Mouse (Mus musculus) lung, embryonic 15.5 days (tissue): ENCODE data around the gene Gipc2. TPM values are rescaled to one million over a fixed set of nuclear protein-coding genes. Genes with fewer than 3 reads are reported as not detected.
"Not testable (repeated sequence)": the region's sequence is repeated elsewhere in the genome, so short reads cannot be mapped to it uniquely, and the experiment has no call there.

Experiments used
- ATAC-seq: fragments of 200-750 bp; cut with Nextera tagmentation; 2 replicates; pipeline ENCODE4 v1.8.0; 2017; ENCODE audit warnings: moderate number of reproducible peaks, borderline replicate concordance; ENCODE audit not compliant: low FRiP score, low TSS enrichment; ENCODE audit errors: extremely low read depth
- H3K27ac ChIP-seq: fragments of 300-500 bp; sonication (generic); 2 replicates; pipeline ENCODE4 v1.5.1; 2015; ENCODE audit warnings: moderate library complexity, mild to moderate bottlenecking, inconsistent platforms
- H3K27me3 ChIP-seq: fragments of 300-500 bp; sonication (generic); 2 replicates; pipeline ENCODE4 v1.6.1; 2015; ENCODE audit warnings: inconsistent platforms
- H3K36me3 ChIP-seq: fragments of 300-500 bp; sonication (generic); 2 replicates; pipeline ENCODE4 v1.6.1; 2015; ENCODE audit warnings: inconsistent platforms
- H3K4me1 ChIP-seq: fragments of 300-500 bp; sonication (generic); 2 replicates; pipeline ENCODE4 v1.6.1; 2015; ENCODE audit warnings: inconsistent platforms
- H3K4me2 ChIP-seq: fragments of 300-500 bp; sonication (generic); 2 replicates; pipeline ENCODE4 v1.6.1; 2015; ENCODE audit warnings: inconsistent platforms, mild to moderate bottlenecking, moderate library complexity
- H3K4me3 ChIP-seq: fragments of 300-500 bp; sonication (generic); 2 replicates; pipeline ENCODE4 v1.5.1; 2015; ENCODE audit warnings: mild to moderate bottlenecking, inconsistent platforms
- H3K9ac ChIP-seq: fragments of 300-500 bp; sonication (generic); 2 replicates; pipeline ENCODE4 v1.6.1; 2015; ENCODE audit warnings: inconsistent platforms
- H3K9me3 ChIP-seq: fragments of 300-500 bp; sonication (generic); 2 replicates; pipeline ENCODE4 v1.6.1; 2016; ENCODE audit warnings: inconsistent platforms
- WGBS: fragments of 180-500 bp; shearing (Covaris S2); methylation state at CpG from one replicate; pipeline ENCODE4 v1.1.7; 2015; 5-methylcytosine and 5-hydroxymethylcytosine counted together
- polyA plus RNA-seq: library from polyadenylated mRNA; unstranded; fragments of >200 nt; fragmentation: Nextera tagmentation; extraction: Ambion mirVana; gene quantifications from 2 replicates; pipeline ENCODE4 v1.2.1, GENCODE M21; 2015

The Gipc2 gene
- polyA plus RNA-seq, 1 experiment from 2014 or later, result 10.0 TPM

DNA sequence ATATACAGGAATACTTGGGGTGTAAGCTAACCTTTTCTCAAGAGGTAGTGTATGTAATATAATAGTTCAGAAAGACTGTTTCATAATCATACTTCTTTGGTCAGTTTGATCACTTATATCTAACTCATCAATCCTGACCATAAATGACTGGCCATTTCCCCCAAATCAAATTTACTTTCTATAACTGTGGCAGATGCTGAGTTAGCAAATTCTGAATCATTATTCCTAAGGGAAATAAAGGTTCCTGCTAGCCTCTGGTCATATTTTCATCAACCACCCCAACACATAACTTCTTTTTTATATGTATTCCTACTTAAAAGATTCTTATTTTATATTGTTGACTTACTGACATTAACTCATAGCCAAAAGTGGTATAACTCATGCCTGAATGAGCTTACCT is 36.9 kb upstream of the Gipc2 start:
- no peak for ATAC-seq
- no peaks in the 10 kb centered on the region for H3K27me3 ChIP-seq
- no peaks in the 10 kb centered on the region for H3K36me3 ChIP-seq
- no peak overlapping the region for H3K4me3 ChIP-seq
- H3K4me2 ChIP-seq, result no peak overlapping the region
- no peak overlapping the region for H3K9ac ChIP-seq
- H3K27ac ChIP-seq, result no peak overlapping the region
- no peaks in the 10 kb centered on the region for H3K9me3 ChIP-seq
- no peaks in the 10 kb centered on the region for H3K4me1 ChIP-seq

DNA sequence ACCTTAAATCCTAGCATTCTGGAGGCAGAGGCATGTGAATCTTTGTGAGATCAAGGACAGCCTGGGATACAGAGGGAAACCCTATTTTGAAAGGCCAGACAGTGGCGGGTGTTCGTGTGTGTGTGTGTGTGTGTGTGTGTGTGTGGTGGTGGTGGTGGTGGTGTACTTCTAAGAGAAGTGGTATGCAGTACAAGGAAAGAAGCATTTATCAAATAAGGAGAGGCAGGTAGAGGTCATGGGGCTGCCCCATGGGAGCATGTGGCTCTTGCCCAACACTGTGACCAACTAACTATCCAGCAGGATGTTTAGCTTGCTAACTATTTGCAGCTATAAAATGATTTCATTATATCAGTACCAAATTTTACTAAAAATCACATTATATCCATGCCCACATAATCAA is 35.6 kb upstream of the Gipc2 start:
- 71% methylated on average over 2 of the region's 2 CpGs for WGBS
- ATAC-seq, result no peak
- Histone ChIP-seq H3K9ac (no peak overlapping the region), H3K27ac (no peak overlapping the region), H3K9me3 (no peaks in the 10 kb centered on the region), H3K4me1 (no peaks in the 10 kb centered on the region), H3K4me2 (no peak overlapping the region), H3K27me3 (no peaks in the 10 kb centered on the region), H3K36me3 (no peaks in the 10 kb centered on the region), H3K4me3 (no peak overlapping the region)

DNA sequence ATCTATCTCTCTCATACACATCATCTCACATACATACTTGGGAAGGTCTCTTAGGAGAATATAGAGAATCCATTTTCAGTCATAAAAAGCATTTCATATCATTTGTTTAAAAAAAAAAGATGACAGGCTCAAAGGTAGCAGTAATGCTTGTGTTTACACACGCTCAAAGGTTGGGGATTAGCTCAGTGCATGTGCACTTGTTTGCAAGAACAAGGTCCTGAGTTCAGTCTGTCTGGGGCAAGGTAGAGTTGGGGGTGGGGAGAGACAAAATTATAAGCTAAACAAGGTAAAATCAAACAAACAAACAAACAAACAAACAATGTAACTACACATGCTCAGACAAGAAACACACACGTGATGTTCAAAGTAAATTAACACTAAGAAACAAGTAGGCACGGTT is 35.2 kb upstream of the Gipc2 start:
- Histone ChIP-seq H3K27ac (no peak overlapping the region), H3K36me3 (no peaks in the 10 kb centered on the region), H3K4me1 (no peaks in the 10 kb centered on the region), H3K4me3 (no peak overlapping the region), H3K27me3 (no peaks in the 10 kb centered on the region), H3K9me3 (no peaks in the 10 kb centered on the region), H3K9ac (no peak overlapping the region), H3K4me2 (no peak overlapping the region)
- WGBS, result 82% methylated on average over 3 of the region's 3 CpGs
- ATAC-seq, result no peak

DNA sequence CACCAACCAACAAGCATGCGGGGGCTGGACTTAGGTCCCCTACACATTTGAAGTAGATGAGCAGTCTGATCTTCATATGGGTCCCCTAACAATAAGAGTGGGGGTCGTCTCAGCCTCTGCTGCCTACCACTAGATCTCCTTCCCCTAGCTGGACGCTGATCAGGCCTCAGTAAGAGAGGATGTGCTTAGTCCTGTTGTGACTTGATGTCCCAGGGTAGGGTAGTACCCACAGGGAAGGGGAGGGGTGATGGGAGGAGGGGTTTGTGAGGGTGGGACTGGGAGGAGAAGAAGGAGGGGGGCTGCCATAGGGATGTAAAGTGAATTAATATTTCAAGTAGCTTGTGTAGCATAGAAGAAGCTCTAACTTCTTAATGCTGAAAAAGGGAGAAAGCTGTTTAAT is 33.1 kb upstream of the Gipc2 start:
- no peak overlapping the region for H3K27ac ChIP-seq
- H3K9me3 ChIP-seq, result no peaks in the 10 kb centered on the region
- H3K4me2 ChIP-seq, result no peak overlapping the region
- no peak overlapping the region for H3K4me3 ChIP-seq
- no peaks in the 10 kb centered on the region for H3K36me3 ChIP-seq
- 70% methylated on average over 3 of the region's 3 CpGs for WGBS
- ATAC-seq, result no peak
- no peaks in the 10 kb centered on the region for H3K4me1 ChIP-seq
- no peaks in the 10 kb centered on the region for H3K27me3 ChIP-seq
- no peak overlapping the region for H3K9ac ChIP-seq

DNA sequence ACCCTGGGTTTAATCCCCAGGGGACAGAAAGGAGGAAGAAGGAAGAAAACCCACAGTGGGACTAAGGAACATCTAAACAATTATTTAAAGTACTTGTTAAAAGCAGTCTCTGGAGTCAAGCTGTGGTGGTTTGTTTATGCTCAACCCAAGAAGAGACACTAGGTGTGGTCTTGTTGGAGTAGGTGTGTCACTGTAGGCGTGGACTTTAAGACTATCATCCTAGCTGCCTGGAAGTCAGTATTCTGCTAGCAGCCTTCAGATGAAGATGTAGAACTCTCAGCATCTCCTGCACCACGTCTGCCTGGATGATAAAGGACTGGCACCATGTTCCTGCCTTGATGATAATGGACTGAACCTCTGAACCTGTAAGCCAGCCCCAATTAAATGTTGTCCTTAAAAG is 31.2 kb upstream of the Gipc2 start:
- H3K4me2 ChIP-seq, H3K27ac ChIP-seq, ATAC-seq, H3K36me3 ChIP-seq, H3K4me1 ChIP-seq, H3K4me3 ChIP-seq, H3K9me3 ChIP-seq, H3K9ac ChIP-seq, H3K27me3 ChIP-seq: not testable (repeated sequence)
- WGBS, result 33% methylated on average over 2 of the region's 2 CpGs

DNA sequence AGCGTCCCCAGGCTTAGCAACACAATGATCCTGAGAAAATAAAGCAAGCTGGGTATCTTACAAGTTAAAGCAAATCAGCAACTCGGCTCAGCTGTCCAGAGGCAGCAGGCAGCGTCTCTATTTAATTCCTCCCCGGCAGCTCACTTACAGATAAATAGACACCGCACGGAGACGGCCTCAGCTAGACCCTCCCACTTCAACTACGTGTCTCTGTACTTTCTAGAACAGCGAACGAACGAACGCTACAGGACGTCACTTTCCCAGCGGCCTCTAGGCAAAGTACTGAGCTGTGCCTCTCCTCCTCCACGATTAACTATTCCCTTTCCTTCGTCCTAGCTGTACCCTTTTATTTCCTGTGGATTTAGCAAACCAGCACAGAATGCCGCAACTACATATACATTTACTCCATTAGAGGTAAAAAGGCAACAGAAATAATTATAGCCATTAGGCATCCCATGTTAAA is 27.6 kb upstream of the Gipc2 start:
- peak overlapping the region; percentile 53 for H3K9ac ChIP-seq
- no peaks in the 10 kb centered on the region for H3K36me3 ChIP-seq
- H3K27me3 ChIP-seq, result no peaks in the 10 kb centered on the region
- H3K9me3 ChIP-seq, result no peaks in the 10 kb centered on the region
- peak overlapping the region; percentile 50 for H3K4me3 ChIP-seq
- peak; percentile 93 for ATAC-seq
- peaks cover 25% of the 10 kb centered on the region for H3K4me1 ChIP-seq
- peak overlapping the region; percentile 55 for H3K4me2 ChIP-seq
- WGBS, result under 1% methylated on average over 17 of the region's 17 CpGs
- peak overlapping the region; percentile 89 for H3K27ac ChIP-seq

DNA sequence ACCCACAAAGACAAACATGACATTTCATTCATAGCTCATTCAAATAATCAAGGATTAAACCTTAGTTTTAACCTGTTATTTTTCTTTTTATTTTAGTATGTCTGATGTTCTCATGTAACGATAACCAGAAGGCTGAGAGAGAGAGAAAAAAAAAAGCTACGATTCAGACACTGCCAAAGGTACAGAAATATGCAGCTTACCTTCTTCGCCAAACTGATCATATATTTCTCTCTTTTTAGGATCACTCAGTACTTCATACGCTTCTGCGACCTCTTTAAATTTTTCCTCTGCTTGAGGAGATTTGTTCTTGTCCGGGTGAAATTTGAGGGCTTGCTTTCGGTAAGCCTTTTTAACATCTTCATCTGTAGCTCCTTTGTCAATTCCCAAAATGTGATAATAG is 27.1 kb upstream of the Gipc2 start:
- peak overlapping the region; percentile 50 for H3K4me3 ChIP-seq
- no peaks in the 10 kb centered on the region for H3K27me3 ChIP-seq
- no peaks in the 10 kb centered on the region for H3K36me3 ChIP-seq
- peaks cover 26% of the 10 kb centered on the region for H3K4me1 ChIP-seq
- no peak for ATAC-seq
- peak overlapping the region; percentile 55 for H3K4me2 ChIP-seq
- peak overlapping the region; percentile 89 for H3K27ac ChIP-seq
- 3% methylated on average over 7 of the region's 7 CpGs for WGBS
- H3K9me3 ChIP-seq, result no peaks in the 10 kb centered on the region
- H3K9ac ChIP-seq, result peak overlapping the region; percentile 53

DNA sequence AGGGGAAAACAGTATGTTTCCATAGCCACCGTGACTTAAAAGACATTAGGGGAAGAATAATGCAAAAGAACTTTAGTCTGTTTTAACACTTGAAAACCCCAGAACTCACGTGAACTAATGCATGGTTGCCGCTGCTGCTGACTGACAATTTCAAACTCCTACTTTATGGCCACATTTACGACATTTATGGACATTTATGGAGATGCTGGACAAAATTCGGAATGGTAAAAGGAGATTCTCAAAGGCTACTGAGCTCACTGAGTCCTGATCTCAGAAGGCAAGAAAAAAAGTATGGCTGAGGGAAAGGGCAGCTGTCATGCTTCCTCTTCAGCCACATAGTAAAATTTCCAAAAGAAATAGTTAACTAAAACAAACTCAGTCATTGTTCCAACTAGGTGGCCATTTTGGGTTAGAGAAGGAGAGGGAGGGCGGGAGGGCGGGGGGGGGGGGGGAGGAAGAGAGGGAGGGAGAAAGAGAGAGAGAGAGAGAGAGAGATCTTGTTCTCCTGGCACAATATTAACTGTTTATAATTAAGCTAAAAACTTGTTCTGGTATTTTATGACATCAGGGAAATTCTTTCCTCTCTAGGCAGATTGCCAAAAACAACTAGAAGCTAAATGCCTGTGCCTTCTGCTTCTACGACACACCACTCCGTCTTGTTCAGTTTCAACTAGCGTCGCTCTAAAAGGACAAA is 26.4 kb upstream of the Gipc2 start:
- Histone ChIP-seq H3K4me1 (peaks cover 26% of the 10 kb centered on the region), H3K27me3 (no peaks in the 10 kb centered on the region), H3K4me3 (peak overlapping the region; percentile 47), H3K9me3 (no peaks in the 10 kb centered on the region), H3K36me3 (no peaks in the 10 kb centered on the region), H3K27ac (peak overlapping the region; percentile 95), H3K4me2 (peak overlapping the region; percentile 55), H3K9ac (peak overlapping the region; percentile 44)
- peak; percentile 33; the same call in 1 of the 2 replicates for ATAC-seq
- 4% methylated on average over 10 of the region's 11 CpGs for WGBS

DNA sequence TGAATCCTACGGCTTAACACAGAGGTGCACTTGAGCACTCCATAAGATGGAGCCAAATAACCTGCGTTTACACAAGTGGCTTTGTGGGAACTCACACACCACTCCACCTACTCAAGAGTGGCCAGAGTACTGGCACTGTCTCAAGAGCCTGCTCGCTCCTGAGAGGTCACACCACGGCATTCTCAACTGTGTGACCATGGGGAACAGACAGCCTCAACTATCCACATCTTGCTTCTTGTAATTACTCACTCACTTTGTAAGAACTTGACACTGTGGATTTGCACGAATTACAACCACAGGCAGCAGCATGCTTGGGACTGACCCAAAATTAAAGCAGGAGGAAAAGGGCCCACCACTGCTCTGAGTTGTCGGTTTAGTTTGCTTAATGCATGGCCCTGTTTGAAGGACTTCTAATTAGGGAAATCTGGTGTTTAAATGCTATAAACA is 25.8 kb upstream of the Gipc2 start:
- peak overlapping the region; percentile 44 for H3K9ac ChIP-seq
- H3K4me3 ChIP-seq, result peak overlapping the region; percentile 47
- 3% methylated on average over 6 of the region's 6 CpGs for WGBS
- H3K4me1 ChIP-seq, result peaks cover 26% of the 10 kb centered on the region
- H3K27me3 ChIP-seq, result no peaks in the 10 kb centered on the region
- H3K9me3 ChIP-seq, result no peaks in the 10 kb centered on the region
- ATAC-seq, result peak; percentile 85
- peak overlapping the region; percentile 55 for H3K4me2 ChIP-seq
- peak overlapping the region; percentile 95 for H3K27ac ChIP-seq
- no peaks in the 10 kb centered on the region for H3K36me3 ChIP-seq

DNA sequence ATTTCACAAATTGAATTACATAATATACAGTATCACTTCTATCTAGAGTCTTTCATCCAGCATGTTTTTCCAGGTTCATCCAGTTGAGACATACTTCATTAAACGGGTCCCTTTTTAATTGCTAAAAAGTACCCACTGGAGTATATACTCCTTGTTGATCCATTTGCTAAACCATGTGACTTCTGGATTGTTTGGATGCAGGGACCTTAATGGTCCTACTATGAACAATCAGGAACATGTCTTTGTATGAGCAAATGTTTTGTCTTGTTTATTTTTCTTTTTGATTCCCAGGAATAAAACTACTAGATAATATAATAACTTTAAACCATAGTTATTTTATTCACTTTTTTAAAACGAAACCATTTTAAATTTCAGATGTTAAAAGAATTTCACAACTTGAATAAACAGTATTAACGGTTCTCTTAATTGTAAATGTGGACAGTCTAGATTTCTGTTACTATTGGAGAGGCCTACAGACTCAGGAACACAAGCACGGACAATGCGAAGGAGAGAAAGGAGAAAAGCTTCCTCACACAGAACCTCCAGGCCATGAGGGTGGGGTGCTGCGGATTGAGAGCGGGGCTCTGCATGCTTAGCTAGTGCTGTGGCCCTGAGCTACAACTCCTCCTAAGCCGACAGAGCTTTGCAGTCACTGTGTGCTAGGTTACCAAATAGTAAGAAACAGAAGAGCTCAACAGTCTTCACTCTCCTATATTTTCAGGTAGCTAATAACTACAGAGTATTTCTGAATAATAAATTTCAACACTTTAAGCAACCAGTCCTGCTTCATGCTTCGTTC is 24.8 kb upstream of the Gipc2 start:
- peak overlapping the region; percentile 47 for H3K4me3 ChIP-seq
- peaks cover 29% of the 10 kb centered on the region for H3K4me1 ChIP-seq
- H3K4me2 ChIP-seq, result peak overlapping the region; percentile 55
- no peaks in the 10 kb centered on the region for H3K9me3 ChIP-seq
- ATAC-seq, result no peak
- peak overlapping the region; percentile 38 for H3K9ac ChIP-seq
- 0 out of 2 replicates have a peak, but pooled peaks cover 3% of the 10 kb centered on the region for H3K36me3 ChIP-seq
- H3K27ac ChIP-seq, result peak overlapping the region; percentile 72
- H3K27me3 ChIP-seq, result no peaks in the 10 kb centered on the region
- 50% methylated on average over 9 of the region's 9 CpGs for WGBS

DNA sequence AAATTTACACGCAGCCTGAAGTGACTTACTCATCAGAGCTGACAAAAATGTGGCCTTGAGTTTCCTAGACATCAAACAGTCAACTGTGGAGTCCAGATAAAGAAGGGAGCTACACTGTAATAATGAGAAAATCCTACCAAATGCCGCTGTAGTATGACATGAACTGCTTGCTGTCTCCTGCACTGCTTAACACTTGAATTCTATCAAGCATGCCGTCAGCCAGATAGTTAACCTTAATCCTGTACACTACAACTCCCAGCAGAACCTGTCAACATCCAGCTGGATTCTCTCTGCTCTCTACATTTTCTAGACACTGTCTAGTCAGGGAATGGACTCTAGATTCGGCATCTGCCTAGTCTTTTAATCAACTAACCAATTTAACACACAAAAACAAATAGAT is 23.3 kb upstream of the Gipc2 start:
- peak overlapping the region; percentile 26 for H3K4me2 ChIP-seq
- no peaks in the 10 kb centered on the region for H3K9me3 ChIP-seq
- H3K9ac ChIP-seq, result no peak overlapping the region
- H3K27me3 ChIP-seq, result no peaks in the 10 kb centered on the region
- WGBS, result 29% methylated on average over 4 of the region's 4 CpGs
- H3K4me1 ChIP-seq, result peaks cover 29% of the 10 kb centered on the region
- H3K27ac ChIP-seq, result peak overlapping the region; percentile 34; the same call in 1 of the 2 replicates
- peaks cover 18% of the 10 kb centered on the region for H3K36me3 ChIP-seq
- ATAC-seq, result no peak
- peak overlapping the region; percentile 4; the same call in 1 of the 2 replicates for H3K4me3 ChIP-seq

DNA sequence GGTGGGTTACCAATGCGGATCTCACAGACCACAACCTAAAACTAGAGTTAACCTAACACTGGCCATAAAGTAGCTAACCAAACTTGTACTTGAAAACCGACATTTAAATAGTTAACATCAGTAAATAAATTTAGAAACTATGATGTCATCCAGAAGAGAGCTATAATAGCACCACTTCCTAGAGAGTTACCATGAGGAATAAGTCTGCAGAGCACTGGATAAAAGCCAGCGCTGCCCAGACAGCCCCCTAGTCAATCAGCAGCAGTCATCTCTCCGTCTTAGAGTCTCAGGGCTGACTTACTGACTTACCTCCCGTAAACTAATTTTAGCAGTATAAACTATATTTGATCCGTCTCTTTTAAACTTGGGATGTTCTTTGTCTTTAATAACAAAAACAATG is 20.1 kb upstream of the Gipc2 start:
- H3K9me3 ChIP-seq, result no peaks in the 10 kb centered on the region
- 53% methylated on average over 6 of the region's 6 CpGs for WGBS
- no peaks in the 10 kb centered on the region for H3K27me3 ChIP-seq
- H3K4me3 ChIP-seq, result no peak overlapping the region
- ATAC-seq, result no peak
- H3K9ac ChIP-seq, result no peak overlapping the region
- peaks cover 24% of the 10 kb centered on the region for H3K4me1 ChIP-seq
- no peak overlapping the region for H3K27ac ChIP-seq
- peaks cover 33% of the 10 kb centered on the region for H3K36me3 ChIP-seq
- no peak overlapping the region for H3K4me2 ChIP-seq
